Mouse (Mus musculus): ENCODE data around the gene Eda. TPM values are rescaled to one million over a fixed set of nuclear protein-coding genes. Genes with fewer than 3 reads are reported as not detected.

The Eda gene
- polyA plus RNA-seq (2015; fragmentation: Nextera tagmentation; extraction: Ambion mirVana): 0.17 and 0.39 TPM in 2 replicates

DNA sequence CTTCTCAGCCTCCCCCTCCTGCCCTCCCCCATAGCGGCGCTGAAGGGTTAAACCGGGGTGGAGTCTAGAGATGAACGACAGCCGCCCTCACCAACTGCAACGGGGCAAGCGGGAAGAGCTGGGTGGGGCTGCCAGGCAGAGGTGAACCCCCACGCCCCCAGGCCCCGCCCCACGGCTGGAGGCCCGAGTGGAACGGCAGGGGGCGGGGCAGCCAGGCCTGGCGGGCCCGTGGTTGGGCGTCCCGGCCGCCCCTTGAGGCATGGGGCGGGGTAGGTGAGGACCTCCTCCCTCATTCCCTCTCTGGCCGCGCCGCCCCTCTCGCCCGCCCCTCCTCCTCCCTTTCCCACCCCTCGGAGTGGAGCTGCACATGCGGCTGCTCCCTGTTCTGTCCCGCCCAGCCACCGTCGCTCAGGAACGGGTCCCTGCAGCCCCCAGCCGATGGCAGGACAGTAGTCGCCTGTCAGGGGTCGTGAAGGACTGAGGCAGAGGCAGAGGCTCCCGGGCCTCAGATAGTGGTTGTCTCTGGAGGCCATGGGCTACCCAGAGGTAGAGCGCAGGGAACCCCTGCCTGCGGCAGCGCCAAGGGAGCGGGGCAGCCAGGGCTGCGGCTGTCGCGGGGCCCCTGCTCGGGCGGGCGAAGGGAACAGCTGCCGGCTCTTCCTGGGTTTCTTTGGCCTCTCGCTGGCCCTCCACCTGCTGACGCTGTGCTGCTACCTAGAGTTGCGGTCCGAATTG, at the start of gene Eda:
Gene Eda (plus strand): TSS at position 357 of the 735 bp plus-strand sequence.
- DNase-seq (ENCODE audit: low spot score): peak; percentile 31

DNA sequence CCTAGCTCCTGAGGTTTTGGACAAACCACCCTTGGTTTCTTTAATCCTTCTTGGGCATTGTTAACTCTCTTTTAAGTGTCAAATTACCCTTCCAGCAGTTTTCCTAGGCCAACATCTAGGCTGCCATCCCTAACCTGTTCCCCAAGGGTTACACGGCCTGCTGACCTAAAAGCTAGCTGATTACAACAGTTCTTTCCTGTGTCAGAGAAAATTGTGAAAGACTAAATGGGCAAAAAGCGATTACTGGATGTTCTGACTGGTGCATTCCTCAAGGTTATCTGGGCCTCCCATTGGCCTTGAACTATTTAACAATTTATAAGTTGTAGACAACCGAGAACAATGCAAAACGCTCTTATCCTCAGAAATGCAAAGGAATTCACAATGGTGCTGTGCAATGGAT, 14.4 kb upstream of the Eda start:
- DNase-seq (ENCODE audit: low spot score): no peak

DNA sequence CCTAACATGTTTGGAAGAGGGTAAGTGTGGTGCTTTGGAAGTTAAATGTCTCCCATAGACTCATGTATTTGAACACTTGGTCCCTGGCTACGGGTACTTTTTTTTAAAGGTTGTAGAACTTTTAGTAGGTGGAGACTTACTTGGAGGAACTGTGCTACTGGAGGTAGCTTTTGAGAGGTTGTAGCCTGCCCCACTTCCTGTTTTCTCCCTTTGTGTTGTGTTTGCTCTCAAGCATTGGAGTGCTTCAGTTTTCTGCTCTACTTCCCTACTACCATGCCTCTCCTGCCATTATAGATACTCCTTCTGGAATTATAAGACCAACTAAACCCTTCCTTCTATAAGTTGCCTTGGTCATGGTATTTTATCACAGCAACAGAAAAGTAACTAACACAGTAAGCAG, 5.3 kb upstream of the Eda start:
- no peak for DNase-seq (ENCODE audit: low spot score)

DNA sequence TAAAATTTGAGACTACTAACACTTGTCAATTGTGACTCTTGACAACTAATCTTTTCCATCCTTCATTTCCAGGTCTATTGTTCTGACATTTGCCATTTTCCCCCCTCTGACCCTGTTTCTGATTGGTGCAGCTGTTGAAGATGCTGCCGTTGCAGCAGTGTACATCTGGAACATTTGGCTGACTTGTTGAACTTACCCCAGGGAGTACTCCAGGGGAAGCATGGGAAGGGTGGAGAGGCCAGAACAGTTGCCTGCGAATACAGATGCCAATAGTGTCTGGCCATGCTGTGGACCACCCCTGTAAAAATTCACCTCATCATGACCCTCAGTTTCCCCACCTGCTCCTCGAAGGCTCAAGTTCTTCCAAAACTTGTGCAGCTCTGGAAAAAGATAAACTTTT, 1.0 kb upstream of the Eda start:
- DNase-seq (ENCODE audit: low spot score): no peak

DNA sequence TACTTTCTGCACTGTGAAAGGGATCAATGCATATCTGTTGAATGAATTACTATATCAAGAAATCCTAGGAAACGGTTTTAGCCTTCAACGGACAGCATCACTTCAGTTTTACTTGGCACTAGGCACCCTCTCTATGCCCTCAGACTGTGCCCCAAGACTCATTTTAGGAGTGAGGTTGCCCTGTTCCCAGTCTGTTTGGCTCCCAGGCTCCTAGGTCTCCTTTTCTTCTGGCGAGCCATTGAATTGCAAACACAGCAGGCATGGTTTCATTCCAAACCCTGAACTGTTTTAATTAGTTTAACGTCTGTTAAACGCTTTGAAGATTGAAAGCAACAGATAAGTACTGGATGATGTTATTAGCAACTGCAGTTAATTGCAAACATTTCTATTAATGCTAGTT, 603 bp upstream of the Eda start:
- DNase-seq (ENCODE audit: low spot score): no peak

DNA sequence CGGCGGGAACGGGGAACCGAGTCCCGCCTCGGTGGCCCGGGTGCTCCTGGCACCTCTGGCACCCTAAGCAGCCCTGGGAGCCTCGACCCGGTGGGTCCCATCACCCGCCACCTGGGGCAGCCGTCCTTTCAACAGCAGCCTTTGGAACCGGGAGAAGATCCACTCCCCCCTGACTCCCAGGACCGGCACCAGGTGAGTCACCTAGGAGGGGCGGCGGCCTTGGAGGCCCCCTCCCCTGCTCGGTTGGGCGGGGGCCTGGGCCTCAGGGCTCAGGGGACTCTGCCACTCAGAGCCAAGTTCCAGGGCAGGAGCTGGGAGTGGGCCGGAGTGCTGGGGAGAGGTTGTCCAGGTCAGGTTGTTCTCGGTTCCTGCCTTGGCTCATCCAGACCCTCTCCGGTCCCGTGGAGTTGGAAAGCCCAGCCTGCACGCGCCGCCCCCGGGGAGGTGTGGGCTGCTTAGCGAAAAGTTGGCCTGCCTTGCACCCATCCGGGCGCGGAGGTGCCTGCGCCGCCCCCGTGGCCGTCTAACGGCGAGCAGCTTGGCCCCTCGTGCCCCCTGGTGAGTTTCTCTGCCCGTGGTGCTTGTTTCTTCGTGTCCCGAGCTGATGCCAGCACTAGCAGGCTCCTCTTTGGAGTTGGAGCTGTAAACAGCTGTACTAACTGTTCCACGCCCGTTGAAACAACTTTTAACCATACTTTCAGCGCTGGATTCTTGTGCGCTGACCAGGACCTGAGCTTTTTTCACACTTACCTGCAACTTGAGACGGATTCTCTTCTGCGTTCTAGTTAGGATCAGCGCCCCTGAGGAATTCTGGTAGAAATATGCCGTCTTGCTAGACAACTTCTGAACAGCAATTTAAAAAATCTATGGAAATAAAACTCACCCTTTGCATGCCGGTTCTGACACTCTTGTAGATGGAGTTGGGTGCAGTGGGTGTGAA, 849 bp downstream of the Eda start:
- no peak for DNase-seq (ENCODE audit: low spot score)

DNA sequence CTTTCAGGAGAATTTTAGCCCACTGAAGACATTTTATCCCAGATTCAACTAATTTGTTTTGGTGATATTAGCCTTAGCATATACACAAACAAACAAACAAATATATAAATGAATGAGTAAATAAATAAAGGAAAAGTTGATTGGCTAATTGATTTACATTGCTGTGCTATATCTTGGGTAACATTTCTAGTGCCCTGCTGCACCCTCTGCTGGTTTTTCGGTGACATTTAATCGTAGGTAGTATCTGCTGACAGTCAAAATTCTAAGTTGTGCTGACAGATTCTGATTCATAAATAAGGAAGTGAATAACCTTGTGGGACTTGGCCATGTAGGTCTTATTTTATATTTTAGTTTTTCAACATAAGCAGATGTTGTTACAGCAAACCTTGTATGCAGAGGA, 2.9 kb downstream of the Eda start:
- no peak for DNase-seq (ENCODE audit: low spot score)

DNA sequence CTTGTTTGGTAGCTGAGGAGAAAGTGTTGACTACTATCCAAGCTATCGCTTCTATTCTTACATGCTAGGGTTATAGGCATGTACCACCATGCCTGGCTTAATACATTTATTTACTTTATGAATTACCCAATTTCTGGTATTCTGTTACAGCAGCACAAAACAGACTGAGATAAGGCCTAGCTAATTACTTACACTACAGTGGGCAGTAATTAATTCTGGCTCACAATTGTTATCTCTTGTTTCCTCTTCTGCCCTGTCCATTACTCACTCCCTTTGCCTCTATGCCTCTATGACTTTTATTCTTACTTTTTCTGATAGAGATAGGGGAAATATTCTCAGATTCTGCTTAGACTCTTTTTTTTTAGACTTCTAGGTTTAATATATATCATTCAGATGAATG, 18.0 kb downstream of the Eda start:
- no peak for DNase-seq (ENCODE audit: low spot score)

DNA sequence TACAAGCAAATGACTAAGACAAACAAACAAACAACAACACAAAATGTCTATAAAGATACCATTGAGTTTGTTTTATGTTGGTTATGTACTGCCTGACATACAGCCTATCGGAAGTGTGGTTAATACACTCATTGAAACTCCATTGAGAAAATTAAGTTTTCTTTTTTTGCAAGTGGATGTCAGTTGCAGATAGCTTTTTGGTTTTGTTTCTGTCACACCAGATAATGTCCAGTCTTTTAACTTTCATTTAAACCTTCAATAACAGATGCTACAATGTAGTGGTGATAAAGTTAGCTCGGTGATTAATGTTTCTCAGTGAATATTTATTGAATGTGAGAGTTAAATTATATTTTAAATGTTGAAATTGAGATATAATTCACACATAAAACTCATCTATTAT, 23.9 kb downstream of the Eda start:
- no peak for DNase-seq (ENCODE audit: low spot score)

DNA sequence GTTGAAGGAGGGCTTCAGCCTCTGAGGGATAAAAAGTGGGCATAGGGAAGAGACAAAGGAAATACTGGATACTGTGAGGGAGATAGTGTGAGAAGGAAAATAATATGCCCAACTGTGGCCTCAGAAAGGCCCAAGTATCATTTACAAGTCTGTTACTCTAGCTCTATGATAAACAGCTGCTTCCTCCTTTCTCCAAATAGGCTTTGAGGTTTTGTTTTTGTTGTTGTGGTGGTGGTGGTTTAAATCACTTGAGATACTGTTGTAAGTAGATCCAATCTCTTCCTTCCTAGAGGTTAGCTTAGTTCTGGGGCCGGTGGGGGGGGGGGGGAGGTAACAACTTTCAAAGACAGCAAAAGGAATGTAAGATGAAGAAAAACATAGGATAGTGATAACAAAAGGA, 143.0 kb downstream of the Eda start:
- no peak for DNase-seq (ENCODE audit: low spot score)

DNA sequence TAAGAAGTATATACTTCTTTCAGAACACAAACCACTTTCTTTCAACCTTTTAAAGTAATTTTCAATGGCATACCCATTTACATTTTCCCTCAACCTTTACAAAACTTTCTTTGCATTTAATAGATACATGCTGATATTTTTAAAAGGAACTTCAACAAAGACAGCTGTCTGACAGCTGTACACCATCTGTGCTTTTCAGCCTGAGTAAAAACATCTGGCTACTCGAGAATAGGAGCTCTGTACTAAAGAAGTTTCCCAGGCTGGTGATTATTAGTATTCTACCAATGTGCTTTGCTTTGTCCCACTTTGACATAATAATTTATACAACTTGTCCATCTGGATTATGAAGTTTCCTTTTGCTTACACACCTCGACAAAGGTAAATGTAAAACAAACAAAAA, 219.9 kb downstream of the Eda start:
- no peak for DNase-seq (ENCODE audit: low spot score)

DNA sequence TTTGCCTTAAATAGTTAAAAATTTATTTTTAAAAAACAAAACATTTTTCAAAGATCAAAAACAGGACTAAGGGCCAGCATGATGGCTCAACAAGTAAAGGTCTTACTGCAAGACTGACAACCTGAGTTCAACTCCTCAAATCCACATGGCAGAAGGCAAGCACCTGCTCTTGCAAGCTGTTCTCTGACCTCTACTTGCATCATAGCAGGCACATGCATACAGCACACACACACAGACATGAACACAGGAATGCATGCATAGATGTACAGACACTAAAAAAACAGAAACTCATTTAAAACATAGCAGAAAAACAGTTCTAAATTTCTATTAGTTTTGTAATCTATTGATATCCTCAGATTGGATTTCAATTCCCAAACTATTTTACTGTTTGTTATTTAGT, 338.2 kb downstream of the Eda start:
- DNase-seq (ENCODE audit: low spot score): no peak

DNA sequence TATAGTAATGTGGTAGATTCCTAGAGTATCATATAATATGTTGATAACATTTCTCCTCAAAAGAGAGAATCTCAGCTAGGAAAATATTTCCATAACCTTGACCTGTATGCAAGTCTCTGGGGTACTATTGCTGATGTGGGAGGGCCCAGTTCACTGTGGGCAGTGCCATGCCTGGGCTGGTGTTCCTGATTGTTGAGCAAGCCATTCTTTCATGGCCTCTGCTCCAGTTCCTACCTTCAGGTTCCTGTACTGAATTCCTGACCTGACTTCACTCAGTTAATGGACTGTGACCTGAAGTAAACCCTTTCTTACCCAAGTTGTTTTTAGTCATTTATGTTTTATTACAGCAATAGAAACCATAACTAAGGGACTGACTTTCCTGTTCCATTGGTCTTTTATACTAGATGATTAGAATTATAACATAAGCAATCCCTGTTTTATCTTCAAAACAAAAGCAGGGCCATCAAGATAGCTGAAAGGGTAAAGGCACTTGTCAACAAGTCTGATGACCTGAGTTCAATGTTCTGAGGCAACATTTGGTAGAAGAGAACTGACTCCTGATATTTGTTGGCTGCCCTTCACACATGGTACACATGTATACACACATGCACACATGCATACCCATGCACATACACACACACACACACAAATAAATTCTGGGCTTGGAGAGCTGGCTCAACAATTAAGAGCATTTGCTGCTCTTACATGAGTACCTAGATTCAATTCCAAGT, 338.9 kb downstream of the Eda start:
- no peak for DNase-seq (ENCODE audit: low spot score)

DNA sequence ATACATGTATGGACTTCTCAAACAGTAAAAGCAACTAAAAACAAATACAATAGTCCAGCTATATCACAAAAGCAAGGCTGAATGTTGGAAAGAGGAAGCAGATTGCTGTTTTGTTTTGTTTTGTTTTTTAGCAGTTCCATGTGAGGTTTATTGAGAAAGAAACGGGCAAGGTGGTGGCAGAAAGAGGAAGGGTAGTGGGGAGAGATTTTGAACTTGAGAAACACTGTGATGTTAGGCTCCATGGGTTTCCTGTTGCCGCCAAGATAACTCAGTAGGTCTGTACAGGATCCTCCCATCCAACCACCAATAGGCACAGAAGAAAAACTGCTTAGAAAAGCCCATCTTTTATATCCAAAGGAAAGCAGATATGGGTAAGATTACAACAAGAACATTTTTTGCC, 365.3 kb downstream of the Eda start:
- no peak for DNase-seq (ENCODE audit: low spot score)

DNA sequence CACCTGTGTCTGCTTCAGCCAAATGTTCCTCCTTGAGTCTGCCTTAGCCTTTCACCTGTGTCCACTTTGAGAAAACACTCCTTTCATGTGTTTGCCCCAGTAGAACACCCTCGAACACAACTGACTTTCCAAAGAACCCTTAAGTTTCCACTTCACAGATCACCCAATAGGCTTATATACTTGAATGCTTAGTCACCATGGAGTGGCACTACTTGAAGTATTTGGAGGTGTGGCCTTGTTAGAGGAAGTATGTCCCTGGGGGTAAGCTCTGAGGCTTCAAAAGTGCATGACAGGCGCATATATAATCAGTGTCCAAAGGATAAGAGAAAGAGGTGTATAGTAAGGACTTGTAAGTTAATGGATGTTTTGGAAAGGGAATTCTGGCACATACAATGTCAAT, 369.0 kb downstream of the Eda start:
- no peak for DNase-seq (ENCODE audit: low spot score)

DNA sequence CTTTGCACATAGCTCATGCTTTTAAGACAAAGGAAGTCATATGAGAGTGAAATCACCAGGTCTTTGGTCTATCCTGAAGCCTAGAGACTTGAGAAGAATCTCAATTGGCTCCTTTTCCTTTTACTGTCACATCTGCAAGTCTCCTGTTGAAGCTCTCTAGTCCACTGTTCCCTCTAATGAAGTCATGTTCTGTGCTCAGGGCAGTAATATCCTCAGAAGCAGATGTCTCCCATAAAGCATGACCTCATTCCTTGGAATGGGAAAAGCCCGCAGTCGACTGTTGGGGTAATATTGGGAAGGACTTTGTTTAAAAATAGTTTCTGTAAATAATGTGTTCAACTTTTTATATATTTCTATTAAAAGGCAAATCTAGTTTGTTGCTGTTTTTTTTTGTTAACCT, 381.6 kb downstream of the Eda start:
- DNase-seq (ENCODE audit: low spot score): no peak

DNA sequence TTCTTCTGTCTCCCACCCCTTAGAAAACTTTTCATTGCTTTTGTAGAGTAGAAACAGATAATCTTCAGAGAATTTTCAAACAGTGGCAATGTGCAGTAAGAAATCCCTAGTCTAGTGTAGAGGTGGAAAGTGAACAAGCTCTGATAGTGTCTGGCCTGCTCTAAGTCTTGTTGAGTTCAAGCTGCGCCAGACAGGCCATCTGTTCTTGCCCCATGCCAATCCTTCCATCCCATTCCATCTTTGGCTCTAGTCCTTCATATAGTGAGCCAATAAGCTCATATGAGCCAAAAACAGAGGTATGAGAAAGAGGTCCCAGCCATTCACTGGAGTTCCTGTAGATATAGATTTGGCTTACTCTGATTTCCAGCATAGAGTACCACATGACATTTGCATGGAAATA, 414.5 kb downstream of the Eda start:
- DNase-seq (ENCODE audit: low spot score): no peak

DNA sequence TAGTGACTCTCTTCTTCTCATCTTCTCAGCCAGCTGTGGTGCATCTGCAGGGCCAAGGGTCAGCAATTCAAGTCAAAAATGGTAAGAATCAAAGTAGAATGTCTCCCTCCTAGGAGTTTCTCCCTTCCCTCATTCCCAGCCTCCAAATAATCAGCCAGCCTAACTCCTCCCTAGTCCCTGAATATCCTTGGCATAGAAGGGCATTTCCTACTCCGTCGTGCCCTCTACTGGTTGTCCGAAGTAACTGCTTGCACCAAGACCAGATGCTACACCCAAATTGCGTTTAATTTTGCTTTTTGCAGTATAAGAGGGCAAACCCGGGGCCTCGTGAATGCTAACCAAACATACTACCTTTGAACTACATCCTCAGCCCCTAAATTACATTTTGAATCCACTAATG, 416.9 kb downstream of the Eda start:
- DNase-seq (ENCODE audit: low spot score): no peak

DNA sequence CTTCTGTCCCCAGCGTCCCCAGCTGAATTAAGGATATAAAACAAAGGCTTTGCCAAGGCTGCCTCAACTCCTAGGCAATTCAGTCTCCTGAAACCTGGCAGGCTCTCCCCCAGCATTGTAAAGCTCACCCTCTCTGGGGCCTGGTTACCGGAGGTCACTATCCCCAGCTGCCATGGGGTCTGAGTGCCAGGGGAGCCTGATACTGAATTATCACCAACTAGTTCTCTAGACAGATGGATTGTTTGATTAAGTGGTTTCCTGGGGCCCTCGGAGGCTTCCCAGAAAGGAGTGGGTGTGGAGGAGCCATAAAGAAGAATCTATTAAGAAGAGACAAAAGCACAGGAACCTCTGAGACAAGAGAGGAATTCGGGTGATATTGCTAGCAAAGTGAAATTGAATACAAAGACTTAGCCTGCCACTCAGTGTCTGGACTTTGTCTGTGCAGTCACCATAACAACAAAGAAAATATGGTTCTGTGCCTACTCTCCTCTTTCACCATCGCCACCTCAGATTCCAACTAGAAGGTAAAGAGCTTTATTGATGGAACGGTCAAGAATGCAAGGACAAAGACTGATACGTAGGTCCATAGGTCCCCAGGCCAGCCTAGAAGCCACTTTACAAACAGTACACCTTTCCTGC, 418.9 kb downstream of the Eda start:
- DNase-seq (ENCODE audit: low spot score): no peak

DNA sequence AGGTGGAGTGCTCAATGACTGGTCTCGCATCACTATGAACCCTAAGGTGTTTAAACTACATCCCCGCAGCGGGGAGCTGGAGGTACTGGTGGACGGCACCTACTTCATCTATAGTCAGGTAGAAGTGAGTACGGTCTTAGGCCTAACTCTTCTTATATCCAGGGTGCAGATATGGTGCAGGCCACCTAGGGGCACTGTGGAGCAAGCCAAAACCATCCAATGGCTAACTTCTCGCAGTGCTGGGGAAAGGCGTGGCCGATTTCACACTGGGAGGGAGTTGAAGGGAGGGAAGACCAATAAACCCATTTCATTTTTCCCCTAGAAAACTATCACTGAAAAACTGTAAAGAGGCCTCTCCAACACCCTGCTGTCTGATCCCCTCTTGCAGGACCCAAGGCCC, 419.6 kb downstream of the Eda start:
- no peak for DNase-seq (ENCODE audit: low spot score)

DNA sequence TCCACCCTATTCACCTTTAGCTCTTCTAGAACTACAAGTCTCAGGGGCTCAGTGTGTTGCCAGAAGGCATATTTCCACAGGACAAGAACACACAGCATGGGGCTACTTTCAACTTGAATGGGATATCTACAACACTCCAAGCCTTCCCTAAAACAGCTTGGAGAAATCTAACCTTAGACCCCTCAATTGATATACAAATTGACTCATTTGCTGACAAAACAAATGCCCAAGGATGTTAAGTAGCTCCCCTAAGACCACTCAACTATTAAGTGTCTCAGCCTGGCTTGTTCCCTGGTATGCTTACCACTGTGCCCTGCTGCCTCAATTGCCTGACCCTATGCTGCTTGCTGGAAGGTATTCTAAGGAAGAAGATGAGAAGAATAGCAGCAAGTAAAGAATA, 425.5 kb downstream of the Eda start:
- DNase-seq (ENCODE audit: low spot score): no peak

DNA sequence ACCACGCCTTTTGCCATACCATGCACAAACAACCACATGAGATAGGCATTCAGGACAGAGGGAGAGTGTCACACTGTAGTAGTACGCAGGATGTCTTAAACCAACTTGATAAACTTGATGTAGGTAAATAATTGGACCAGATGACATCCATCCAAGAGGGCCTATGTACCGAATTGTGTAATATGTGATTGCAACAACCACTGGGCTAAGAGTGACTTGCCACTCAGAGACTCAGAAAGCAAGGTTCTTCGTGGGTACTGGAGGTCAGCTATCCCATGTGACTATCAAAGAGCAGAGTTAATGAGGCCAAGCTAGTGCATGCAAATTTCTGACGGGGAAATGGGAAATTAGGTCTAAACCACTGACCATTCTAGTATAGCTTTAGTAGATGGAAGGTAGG, 426.3 kb downstream of the Eda start:
- DNase-seq (ENCODE audit: low spot score): no peak
